Mouse (Mus musculus): ENCODE results near the gene Olfr190. TPM values are rescaled to one million over a fixed set of nuclear protein-coding genes. Genes with fewer than 3 reads are reported as not detected.
"Not testable (repeated sequence)": the region's sequence is repeated elsewhere in the genome, so short reads cannot be mapped to it uniquely, and the experiment has no call there.

Olfr190 gene
- total and polyA plus RNA-seq, 2 experiments from 2014 or later = not detected

DNA sequence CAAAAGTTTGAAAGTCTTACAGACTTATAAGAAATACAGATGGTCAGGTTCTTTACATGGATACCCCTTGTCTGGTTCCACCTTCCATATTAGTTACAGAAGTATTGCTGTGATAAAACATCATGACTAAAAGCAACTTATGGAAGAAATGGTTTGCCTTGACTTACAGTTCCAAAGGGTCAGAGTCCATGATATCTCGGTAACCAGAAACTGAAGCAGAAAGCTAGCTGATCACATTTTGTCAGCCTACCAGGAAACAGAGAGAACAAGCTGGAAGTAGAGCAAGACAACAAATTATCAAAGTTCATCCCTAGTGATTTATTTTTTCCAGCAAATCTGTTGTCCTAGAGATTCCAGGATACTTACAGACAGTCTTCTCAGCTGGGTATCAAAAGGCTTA is 4.3 kb downstream of the Olfr190 start:
- H3K4me2 ChIP-seq (ENCODE audit: low read depth) = no peak overlapping the region
- no peaks in the 10 kb centered on the region for H3K27me3 ChIP-seq (ENCODE audit: insufficient read depth, low read length)
- no peak for DNase-seq
- TF ChIP-seq CTCF (IDR thresholded peaks at IDR 0.05; ENCODE audit: low read depth) = no peak
- 84% methylated on average over 1 of the region's 1 CpGs for WGBS
- H3K27ac ChIP-seq (ENCODE audit: low read depth, low read length) = no peak overlapping the region
- no peak for ATAC-seq
- H3K4me3 ChIP-seq (ENCODE audit: low read depth, low read length) = no peak overlapping the region
- no peaks in the 10 kb centered on the region for H3K4me1 ChIP-seq (ENCODE audit: insufficient read depth)
- H3K9me3 ChIP-seq (ENCODE audit: low read length) = no peaks in the 10 kb centered on the region
- H3K36me3 ChIP-seq (ENCODE audit: insufficient read depth) = no peaks in the 10 kb centered on the region
- H3K9ac ChIP-seq = no peak overlapping the region

GRCm38 (mm10) chr16:59071755-59072154 is 6.0 kb downstream of the Olfr190 start:
- H3K36me3 ChIP-seq (ENCODE audit: insufficient read depth) = no peaks in the 10 kb centered on the region
- H3K9me3 ChIP-seq (ENCODE audit: low read length) = no peaks in the 10 kb centered on the region
- H3K4me3 ChIP-seq (ENCODE audit: low read depth, low read length) = no peak overlapping the region
- no peak overlapping the region for H3K4me2 ChIP-seq (ENCODE audit: low read depth)
- H3K27me3 ChIP-seq (ENCODE audit: insufficient read depth, low read length) = no peaks in the 10 kb centered on the region
- no peaks in the 10 kb centered on the region for H3K4me1 ChIP-seq (ENCODE audit: insufficient read depth)
- H3K27ac ChIP-seq (ENCODE audit: low read depth, low read length) = no peak overlapping the region
- ATAC-seq (no peak), DNase-seq (no peak)
- no peak overlapping the region for H3K9ac ChIP-seq
- no peak for TF ChIP-seq CTCF (IDR thresholded peaks at IDR 0.05; ENCODE audit: low read depth)

- WGBS = 72% methylated on average over 3 of the region's 3 CpGs
- H3K4me2 ChIP-seq (ENCODE audit: low read depth); H3K9ac ChIP-seq; H3K4me1 ChIP-seq (ENCODE audit: insufficient read depth); H3K27me3 ChIP-seq (ENCODE audit: insufficient read depth, low read length); H3K27ac ChIP-seq (ENCODE audit: low read depth, low read length); DNase-seq; ATAC-seq; H3K4me3 ChIP-seq (ENCODE audit: low read depth, low read length); H3K36me3 ChIP-seq (ENCODE audit: insufficient read depth); H3K9me3 ChIP-seq (ENCODE audit: low read length): not testable (repeated sequence)
Measured at GRCm38 (mm10) chr16:59062411-59062810, 15.4 kb downstream of the Olfr190 start.

GRCm38 (mm10) chr16:59049286-59049685 is 28.5 kb downstream of the Olfr190 start:
- H3K4me2 ChIP-seq (ENCODE audit: low read depth); DNase-seq; H3K9ac ChIP-seq; ATAC-seq; H3K36me3 ChIP-seq (ENCODE audit: insufficient read depth); H3K27me3 ChIP-seq (ENCODE audit: insufficient read depth, low read length); H3K9me3 ChIP-seq (ENCODE audit: low read length); H3K4me1 ChIP-seq (ENCODE audit: insufficient read depth); H3K4me3 ChIP-seq (ENCODE audit: low read depth, low read length); H3K27ac ChIP-seq (ENCODE audit: low read depth, low read length): not testable (repeated sequence)
- WGBS = 94% methylated on average over 2 of the region's 2 CpGs

DNA sequence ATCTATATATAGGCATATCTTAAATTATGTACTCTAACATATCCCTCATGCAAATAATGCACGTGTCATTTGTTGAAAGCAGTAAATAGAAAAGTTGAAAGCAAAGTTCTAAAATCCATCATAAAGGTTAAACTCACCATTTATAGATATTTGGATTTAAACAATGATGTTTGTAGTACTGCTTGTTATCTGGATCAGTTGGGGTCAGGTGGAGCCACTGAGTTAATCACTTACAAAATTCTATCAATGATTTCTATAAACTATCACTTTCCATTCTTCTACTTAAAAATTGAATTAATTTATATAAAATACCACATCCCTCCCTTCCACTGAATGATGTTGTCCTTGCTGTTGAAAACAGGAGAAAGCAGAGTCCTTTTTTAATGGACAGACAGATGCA is 28.9 kb downstream of the Olfr190 start:
- no peaks in the 10 kb centered on the region for H3K27me3 ChIP-seq (ENCODE audit: insufficient read depth, low read length)
- no peaks in the 10 kb centered on the region for H3K9me3 ChIP-seq (ENCODE audit: low read length)
- DNase-seq = no peak
- WGBS = 88% methylated on average over 1 of the region's 1 CpGs
- no peak for TF ChIP-seq CTCF (IDR thresholded peaks at IDR 0.05; ENCODE audit: low read depth)
- H3K9ac ChIP-seq = no peak overlapping the region
- H3K4me3 ChIP-seq (ENCODE audit: low read depth, low read length) = no peak overlapping the region
- no peak overlapping the region for H3K27ac ChIP-seq (ENCODE audit: low read depth, low read length)
- ATAC-seq = no peak
- no peaks in the 10 kb centered on the region for H3K4me1 ChIP-seq (ENCODE audit: insufficient read depth)
- no peak overlapping the region for H3K4me2 ChIP-seq (ENCODE audit: low read depth)
- no peaks in the 10 kb centered on the region for H3K36me3 ChIP-seq (ENCODE audit: insufficient read depth)

- Histone ChIP-seq H3K9ac (no peak overlapping the region), H3K4me2 (ENCODE audit: low read depth) (no peak overlapping the region), H3K27me3 (ENCODE audit: insufficient read depth, low read length) (no peaks in the 10 kb centered on the region), H3K4me1 (ENCODE audit: insufficient read depth) (no peaks in the 10 kb centered on the region), H3K9me3 (ENCODE audit: low read length) (no peaks in the 10 kb centered on the region), H3K27ac (ENCODE audit: low read depth, low read length) (no peak overlapping the region), H3K36me3 (ENCODE audit: insufficient read depth) (no peaks in the 10 kb centered on the region), H3K4me3 (ENCODE audit: low read depth, low read length) (no peak overlapping the region)
- TF ChIP-seq CTCF (IDR thresholded peaks at IDR 0.05; ENCODE audit: low read depth) = no peak
- 68% methylated on average over 4 of the region's 4 CpGs for WGBS
- no peak for ATAC-seq
- no peak for DNase-seq
Measured at GRCm38 (mm10) chr16:59047579-59047978, 30.2 kb downstream of the Olfr190 start.

GRCm38 (mm10) chr16:59045835-59046234 is 32.0 kb downstream of the Olfr190 start:
- WGBS = 81% methylated on average over 3 of the region's 3 CpGs
- TF ChIP-seq CTCF (IDR thresholded peaks at IDR 0.05; ENCODE audit: low read depth) = no peak
- H3K36me3 ChIP-seq (ENCODE audit: insufficient read depth) = no peaks in the 10 kb centered on the region
- DNase-seq = no peak
- H3K4me2 ChIP-seq (ENCODE audit: low read depth) = no peak overlapping the region
- H3K27me3 ChIP-seq (ENCODE audit: insufficient read depth, low read length) = no peaks in the 10 kb centered on the region
- H3K4me1 ChIP-seq (ENCODE audit: insufficient read depth) = no peaks in the 10 kb centered on the region
- H3K4me3 ChIP-seq (ENCODE audit: low read depth, low read length) = no peak overlapping the region
- H3K9me3 ChIP-seq (ENCODE audit: low read length) = no peaks in the 10 kb centered on the region
- no peak for ATAC-seq
- H3K9ac ChIP-seq = no peak overlapping the region
- no peak overlapping the region for H3K27ac ChIP-seq (ENCODE audit: low read depth, low read length)

GRCm38 (mm10) chr16:59039710-59040109 is 38.1 kb downstream of the Olfr190 start, which contains the start of gene Olfr187:
Olfr187 (minus strand) TSS chr16:59039767.
- WGBS = 90% methylated on average over 7 of the region's 7 CpGs
- Histone ChIP-seq H3K27me3 (ENCODE audit: insufficient read depth, low read length) (no peaks in the 10 kb centered on the region), H3K4me1 (ENCODE audit: insufficient read depth) (no peaks in the 10 kb centered on the region), H3K9me3 (ENCODE audit: low read length) (no peaks in the 10 kb centered on the region), H3K27ac (ENCODE audit: low read depth, low read length) (no peak within 1 kb of the TSS), H3K9ac (no peak within 1 kb of the TSS), H3K4me3 (ENCODE audit: low read depth, low read length) (no peak within 1 kb of the TSS), H3K4me2 (ENCODE audit: low read depth) (no peak within 1 kb of the TSS), H3K36me3 (ENCODE audit: insufficient read depth) (no peaks in the 10 kb centered on the region)
- TF ChIP-seq CTCF (IDR thresholded peaks at IDR 0.05; ENCODE audit: low read depth) = no peak
- DNase-seq (no peak), ATAC-seq (no peak)

Measured in forebrain, postnatal 0 days (tissue).